Mouse (Mus musculus): ENCODE results near the gene Ankrd12. TPM values are rescaled to one million over a fixed set of nuclear protein-coding genes. Genes with fewer than 3 reads are reported as not detected.
"Not testable (repeated sequence)": the region's sequence is repeated elsewhere in the genome, so short reads cannot be mapped to it uniquely, and the experiment has no call there.

Ankrd12 gene
- total and polyA plus RNA-seq, 3 experiments = 9.6 to 13.3 TPM; not detected in 1

GRCm38 (mm10) chr17:65976720-65977119, 100.2 kb downstream of the Ankrd12 start:
- not testable (repeated sequence) for H3K27me3 ChIP-seq (ENCODE audit: control insufficient read depth in 1 of 2, insufficient read depth in 2 of 2, low read length in 2 of 2); H3K27ac ChIP-seq (ENCODE audit: control insufficient read depth, low read depth, low read length); H3K9me3 ChIP-seq (replicated peaks; ENCODE audit: insufficient read depth, low read length); H3K4me1 ChIP-seq (ENCODE audit: control insufficient read depth in 1 of 2, insufficient read depth in 2 of 2, low read length in 2 of 2); H3K9ac ChIP-seq (ENCODE audit: control insufficient read depth, low read depth, low read length, poor library complexity, severe bottlenecking); H3K4me3 ChIP-seq (ENCODE audit: control insufficient read depth in 1 of 2, insufficient read depth in 1 of 2, low read depth in 2 of 2, low read length in 2 of 2); H3K79me2 ChIP-seq (ENCODE audit: control insufficient read depth, insufficient read depth, low read length, poor library complexity); DNase-seq (ENCODE audit: low read depth, low spot score)
- TF ChIP-seq TCF12 (IDR thresholded peaks at IDR 0.05; ENCODE audit: low read depth, low read length) (0 out of 2 replicates have a peak, but pooled peaks have one; percentile 25), EP300 (IDR thresholded peaks at IDR 0.05; ENCODE audit: low read depth in 1 of 2, low read length in 2 of 2) (peak in 1 of 2 experiments; percentile 47; a peak in 2 of 4 replicates), GATA1 (IDR thresholded peaks at IDR 0.05; ENCODE audit: low read depth, low read length) (peak; percentile 66), MXI1 (IDR thresholded peaks at IDR 0.05; ENCODE audit: low read depth, low read length) (peak; percentile 30; the same call in 1 of the 2 replicates)
- peaks cover 0 to 10% of the 10 kb centered on the region in 2 experiments; a peak in 3 of 4 replicates for H3K36me3 ChIP-seq (ENCODE audit: control insufficient read depth in 1 of 2, insufficient read depth in 2 of 2, low read length in 2 of 2)

GRCm38 (mm10) chr17:65967751-65968150, 109.1 kb downstream of the Ankrd12 start:
- Histone ChIP-seq H3K79me2 (ENCODE audit: control insufficient read depth, insufficient read depth, low read length, poor library complexity) (no peaks in the 10 kb centered on the region), H3K4me1 (ENCODE audit: control insufficient read depth in 1 of 2, insufficient read depth in 2 of 2, low read length in 2 of 2) (no peaks in the 10 kb centered on the region), H3K9me3 (replicated peaks; ENCODE audit: insufficient read depth, low read length) (no peaks in the 10 kb centered on the region), H3K27me3 (ENCODE audit: control insufficient read depth in 1 of 2, insufficient read depth in 2 of 2, low read length in 2 of 2) (no peaks in the 10 kb centered on the region), H3K27ac (ENCODE audit: control insufficient read depth, low read depth, low read length) (no peak overlapping the region), H3K36me3 (ENCODE audit: control insufficient read depth in 1 of 2, insufficient read depth in 2 of 2, low read length in 2 of 2) (no peaks in the 10 kb centered on the region), H3K9ac (ENCODE audit: control insufficient read depth, low read depth, low read length, poor library complexity, severe bottlenecking) (no peak overlapping the region), H3K4me3 (ENCODE audit: control insufficient read depth in 1 of 2, insufficient read depth in 1 of 2, low read depth in 2 of 2, low read length in 2 of 2) (no peak overlapping the region)
- TF ChIP-seq HCFC1 (IDR thresholded peaks at IDR 0.05; ENCODE audit: low read depth, low read length) (no peak), POLR2A (IDR thresholded peaks at IDR 0.05; ENCODE audit: control insufficient read depth in 1 of 2, insufficient read depth in 1 of 2, low read depth in 1 of 2, low read length in 2 of 2, poor library complexity in 1 of 2) (no peak), POLR2AphosphoS5 (IDR thresholded peaks at IDR 0.05; ENCODE audit: borderline replicate concordance, low read depth, low read length) (no peak), MAX (IDR thresholded peaks at IDR 0.05; ENCODE audit: low read length) (no peak), BHLHE40 (IDR thresholded peaks at IDR 0.05; ENCODE audit: borderline replicate concordance, low read depth, low read length) (no peak)
- DNase-seq (ENCODE audit: low read depth, low spot score) = no peak

- no peak overlapping the region for H3K27ac ChIP-seq (ENCODE audit: control insufficient read depth, low read depth, low read length)
- no peak overlapping the region for H3K4me3 ChIP-seq (ENCODE audit: control insufficient read depth in 1 of 2, insufficient read depth in 1 of 2, low read depth in 2 of 2, low read length in 2 of 2)
- H3K79me2 ChIP-seq (ENCODE audit: control insufficient read depth, insufficient read depth, low read length, poor library complexity) = no peaks in the 10 kb centered on the region
- no peaks in the 10 kb centered on the region for H3K9me3 ChIP-seq (replicated peaks; ENCODE audit: insufficient read depth, low read length)
- no peaks in the 10 kb centered on the region for H3K27me3 ChIP-seq (ENCODE audit: control insufficient read depth in 1 of 2, insufficient read depth in 2 of 2, low read length in 2 of 2)
- no peak overlapping the region for H3K9ac ChIP-seq (ENCODE audit: control insufficient read depth, low read depth, low read length, poor library complexity, severe bottlenecking)
- DNase-seq (ENCODE audit: low read depth, low spot score) = no peak
- peak; percentile 38 for TF ChIP-seq SMC3 (IDR thresholded peaks at IDR 0.05; ENCODE audit: low read depth, low read length)
- TF ChIP-seq CTCF (IDR thresholded peaks at IDR 0.05 in 2 of 3, conservative IDR thresholded peaks at IDR 0.05 in 1 of 3; ENCODE audit: control insufficient read depth in 1 of 3, insufficient read depth in 1 of 3, low read depth in 2 of 3, low read length in 3 of 3, poor library complexity in 1 of 3, severe bottlenecking in 1 of 3) = peak in 1 of 3 experiments; percentile 29; a peak in 2 of 6 replicates
- TF ChIP-seq JUND (IDR thresholded peaks at IDR 0.05; ENCODE audit: low read depth, low read length) = no peak
- peaks cover 0 to 5% of the 10 kb centered on the region in 2 experiments; a peak in 2 of 4 replicates for H3K36me3 ChIP-seq (ENCODE audit: control insufficient read depth in 1 of 2, insufficient read depth in 2 of 2, low read length in 2 of 2)
- H3K4me1 ChIP-seq (ENCODE audit: control insufficient read depth in 1 of 2, insufficient read depth in 2 of 2, low read length in 2 of 2) = peaks cover 0 to 7% of the 10 kb centered on the region in 2 experiments; a peak in 2 of 4 replicates
These were observed 114.6 kb downstream of the Ankrd12 start for GRCm38 (mm10) chr17:65962263-65962662.
